Mouse (Mus musculus): ENCODE measurements around the gene Vmn2r105. TPM values are rescaled to one million over a fixed set of nuclear protein-coding genes. Genes with fewer than 3 reads are reported as not detected.

Vmn2r105 gene
- polyA plus RNA-seq (2017; shearing (Covaris generic)), result under 1 TPM in 1 of 2 experiments, not detected in 1; 0.08 TPM

GRCm38 (mm10) chr17:20234952-20235351, at the start of gene Vmn2r105:
Gene Vmn2r105, minus strand, starts transcription at chr17:20235052.

GRCm38 (mm10) chr17:20182997-20183396, 51.9 kb downstream of the Vmn2r105 start, which contains the start of gene Fpr-rs6:
Gene Fpr-rs6, minus strand, starts transcription at chr17:20183097.

Other genes with a start within 250 kb of the Vmn2r105 start
- gene Vmn2r104, start 186.7 kb downstream of the Vmn2r105 start, polyA plus RNA-seq (2017; shearing (Covaris generic)), result not detected
- not detected for gene Fpr-rs7, start 120.8 kb downstream of the Vmn2r105 start, polyA plus RNA-seq (2017; shearing (Covaris generic))
- not detected for gene Fpr-rs6, start 52.0 kb downstream of the Vmn2r105 start, polyA plus RNA-seq (2017; shearing (Covaris generic))
- gene Vmn2r106, start 50.5 kb upstream of the Vmn2r105 start, polyA plus RNA-seq (2017; shearing (Covaris generic)), result under 1 TPM; 0.18 to 0.22 TPM
- under 1 TPM in 1 of 2 experiments, not detected in 1; 0.02 TPM for gene Vmn2r107, start 110.2 kb upstream of the Vmn2r105 start, polyA plus RNA-seq (2017; shearing (Covaris generic))
- gene Vmn1r224, start 179.1 kb upstream of the Vmn2r105 start, polyA plus RNA-seq (2017; shearing (Covaris generic)), result under 1 TPM in 1 of 2 experiments, not detected in 1; 0.41 TPM
- under 1 TPM; 0.02 to 0.13 TPM for gene Vmn2r108, start 246.3 kb upstream of the Vmn2r105 start, polyA plus RNA-seq (2017; shearing (Covaris generic))